Mouse (Mus musculus) heart, adult 8-10 months (tissue): Measurements from ENCODE around the gene Gfap. TPM values are rescaled to one million over a fixed set of nuclear protein-coding genes. Genes with fewer than 3 reads are reported as not detected.

Source experiments
- DNase-seq: peaks from one replicate; pipeline ENCODE4 v3.0.0; 2022; ENCODE audit warnings: low spot score
- total RNA-seq, 4 experiments: library from RNA; stranded (reverse); gene quantifications; 2 replicates each; pipeline ENCODE4 v1.2.4; 2022

The Gfap gene
- total RNA-seq, 4 experiments from 2014 or later = 0.09 to 0.38 (median 0.27) TPM

DNA sequence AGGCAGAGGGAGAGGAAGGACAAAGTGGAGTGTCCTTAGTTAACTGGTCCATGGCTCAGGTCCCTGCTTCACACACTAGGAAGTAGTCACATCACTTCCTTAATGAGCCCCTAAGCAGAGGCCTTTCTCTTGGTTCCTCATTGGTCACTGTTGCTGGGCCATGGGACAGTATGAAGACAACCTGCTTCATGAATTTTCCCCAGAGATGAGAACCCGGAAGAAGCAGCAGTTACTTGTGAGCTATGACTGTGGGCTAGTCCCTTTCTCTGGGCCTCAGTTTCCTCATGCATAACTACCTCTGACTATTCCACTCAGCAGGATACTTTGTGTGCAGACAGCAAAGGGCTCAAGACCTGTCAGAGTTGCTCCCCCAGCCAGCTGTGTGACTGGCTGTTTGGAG lies 63.3 kb downstream of the Gfap start:
- DNase-seq = no peak

Other genes starting within 250 kb of the Gfap start
- not detected for gene Meioc, start 237.2 kb downstream of the Gfap start, total RNA-seq
- 10 to 100 TPM; 21.0 to 25.0 (median 22.0) TPM for gene Ccdc43, start 203.1 kb downstream of the Gfap start, total RNA-seq
- 1 to 10 TPM; 4.4 to 6.8 (median 6.0) TPM for gene Adam11, start 139.5 kb downstream of the Gfap start, total RNA-seq
- gene Gjc1, start 81.2 kb downstream of the Gfap start, total RNA-seq = 10 to 100 TPM; 13.9 to 25.4 (median 20.5) TPM
- gene Higd1b, start 65.1 kb downstream of the Gfap start, total RNA-seq = 10 to 100 TPM in 2 of 4 experiments, 1 to 10 TPM in 2; 6.3 to 15.9 (median 10.3) TPM
- 10 to 100 TPM; 33.4 to 37.9 (median 35.2) TPM for gene Eftud2, start 19.9 kb downstream of the Gfap start, total RNA-seq
- gene Ccdc103, start 19.7 kb downstream of the Gfap start, total RNA-seq = under 1 TPM in 3 of 4 experiments, not detected in 1; 0.30 to 0.35 (median 0.34) TPM
- not detected for gene Fam187a, start 15.7 kb downstream of the Gfap start, total RNA-seq
- gene Kif18b, start 24.2 kb upstream of the Gfap start, total RNA-seq = under 1 TPM in 3 of 4 experiments, not detected in 1; 0.08 to 0.37 (median 0.13) TPM
- gene C1ql1, start 45.8 kb upstream of the Gfap start, total RNA-seq = not detected
- gene Nmt1, start 127.3 kb upstream of the Gfap start, total RNA-seq = 10 to 100 TPM; 67.2 to 74.7 (median 70.0) TPM
- gene Dcakd, start 127.4 kb upstream of the Gfap start, total RNA-seq = 10 to 100 TPM; 54.2 to 95.5 (median 77.9) TPM
- gene Plcd3, start 200.7 kb upstream of the Gfap start, total RNA-seq = 10 to 100 TPM; 10.7 to 19.1 (median 12.1) TPM
- 10 to 100 TPM; 24.1 to 39.8 (median 32.0) TPM for gene Acbd4, start 200.8 kb upstream of the Gfap start, total RNA-seq
- 10 to 100 TPM; 15.9 to 18.6 (median 17.0) TPM for gene Hexim1, start 215.3 kb upstream of the Gfap start, total RNA-seq
- gene Hexim2, start 231.5 kb upstream of the Gfap start, total RNA-seq = 1 to 10 TPM; 1.2 to 2.0 (median 1.9) TPM